Mouse (Mus musculus): ENCODE measurements around the gene Ryr3. TPM values are rescaled to one million over a fixed set of nuclear protein-coding genes. Genes with fewer than 3 reads are reported as not detected.

Ryr3 gene
- 5.6 and 7.7 TPM in 2 replicates for polyA plus RNA-seq (2015; fragmentation: Nextera tagmentation; extraction: Ambion mirVana)

- Histone ChIP-seq H3K27me3 (replicated peaks) (0 out of 2 replicates have a peak, but pooled peaks cover 9% of the 10 kb centered on the region), H3K9ac (replicated peaks) (peak within 1 kb of the TSS; percentile 71), H3K4me1 (peaks cover 12% of the 10 kb centered on the region), H3K27ac (replicated peaks) (peak within 1 kb of the TSS; percentile 88), H3K36me3 (no peaks in the 10 kb centered on the region), H3K4me2 (peak within 1 kb of the TSS; percentile 80), H3K4me3 (replicated peaks) (peak within 1 kb of the TSS; percentile 66), H3K9me3 (replicated peaks) (no peaks in the 10 kb centered on the region)
- WGBS: under 1% methylated on average over 66 of the region's 72 CpGs
- peak; percentile 95 for ATAC-seq (ENCODE audit: low FRiP score)
These were observed at the start of gene Ryr3 for GRCm38 (mm10) chr2:113216746-113217461. Gene Ryr3 (minus strand): TSS chr2:113217096.

- Histone ChIP-seq H3K4me2 (no peak overlapping the region), H3K27me3 (replicated peaks) (no peaks in the 10 kb centered on the region), H3K9ac (replicated peaks) (no peak overlapping the region), H3K27ac (replicated peaks) (no peak overlapping the region), H3K4me3 (replicated peaks) (no peak overlapping the region), H3K9me3 (replicated peaks) (no peaks in the 10 kb centered on the region), H3K36me3 (no peaks in the 10 kb centered on the region), H3K4me1 (peaks cover 2% of the 10 kb centered on the region; the same call in 1 of the 2 replicates)
- WGBS: 58% methylated on average over 5 of the region's 5 CpGs
- ATAC-seq (ENCODE audit: low FRiP score): no peak
These were observed 22.0 kb upstream of the Ryr3 start for GRCm38 (mm10) chr2:113238871-113239270.

DNA sequence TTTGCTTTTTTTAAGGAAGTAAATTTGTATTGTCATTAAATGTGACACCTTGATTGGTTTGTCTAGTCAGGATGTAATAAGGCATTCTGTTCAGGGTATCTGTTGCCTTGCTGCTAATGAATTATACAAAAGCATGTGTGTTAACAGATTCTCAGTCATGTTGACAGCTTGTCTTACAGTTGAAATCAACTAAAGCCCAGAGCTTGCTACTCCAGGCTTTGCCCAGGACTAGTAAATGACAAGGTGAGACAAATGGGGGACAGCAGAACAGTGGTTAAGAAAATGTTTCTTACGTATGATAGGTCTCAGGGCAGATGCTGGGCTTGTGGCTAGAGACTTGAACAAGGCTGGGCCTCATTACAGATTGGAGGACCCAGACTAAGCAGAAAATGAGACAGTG lies 20.1 kb upstream of the Ryr3 start:
- H3K9ac ChIP-seq (replicated peaks): no peak overlapping the region
- no peak for ATAC-seq (ENCODE audit: low FRiP score)

GRCm38 (mm10) chr2:113234559-113234958 lies 17.7 kb upstream of the Ryr3 start:
- Histone ChIP-seq H3K27ac (replicated peaks) (no peak overlapping the region), H3K9me3 (replicated peaks) (no peaks in the 10 kb centered on the region), H3K9ac (replicated peaks) (no peak overlapping the region), H3K27me3 (replicated peaks) (no peaks in the 10 kb centered on the region), H3K36me3 (no peaks in the 10 kb centered on the region), H3K4me1 (peaks cover 2% of the 10 kb centered on the region; the same call in 1 of the 2 replicates), H3K4me2 (no peak overlapping the region), H3K4me3 (replicated peaks) (no peak overlapping the region)
- ATAC-seq (ENCODE audit: low FRiP score): peak; percentile 57; the same call in 1 of the 2 replicates
- WGBS: 28% methylated on average over 3 of the region's 3 CpGs

More for the DNA sequence above, 20.1 kb upstream of the Ryr3 start:
- Histone ChIP-seq H3K27ac (replicated peaks) (no peak overlapping the region), H3K36me3 (no peaks in the 10 kb centered on the region), H3K4me2 (no peak overlapping the region), H3K4me1 (peaks cover 2% of the 10 kb centered on the region; the same call in 1 of the 2 replicates), H3K4me3 (replicated peaks) (no peak overlapping the region), H3K9me3 (replicated peaks) (no peaks in the 10 kb centered on the region), H3K27me3 (replicated peaks) (no peaks in the 10 kb centered on the region)
- 68% methylated on average over 1 of the region's 1 CpGs for WGBS

DNA sequence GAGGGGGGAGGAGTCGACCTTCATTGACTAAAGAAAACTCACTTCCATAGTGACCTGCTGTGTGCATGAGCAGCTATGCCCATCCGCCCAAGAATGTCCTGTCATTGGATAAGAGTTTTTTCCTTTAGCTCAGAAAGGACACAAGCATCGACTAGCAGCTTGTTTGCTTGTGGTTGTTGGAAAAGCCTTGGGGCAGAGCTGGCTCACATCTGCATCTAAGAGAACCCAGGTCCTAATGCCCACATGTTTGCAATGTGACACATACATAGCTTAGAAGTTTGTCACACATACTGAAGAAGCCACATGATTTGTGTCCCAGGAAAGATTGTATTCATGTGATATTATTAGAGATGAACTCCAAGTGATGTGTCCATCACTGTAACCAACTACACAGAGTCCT lies 16.5 kb upstream of the Ryr3 start:
- Histone ChIP-seq H3K4me1 (peaks cover 1% of the 10 kb centered on the region; the same call in 1 of the 2 replicates), H3K27ac (replicated peaks) (no peak overlapping the region), H3K36me3 (no peaks in the 10 kb centered on the region), H3K9me3 (replicated peaks) (no peaks in the 10 kb centered on the region), H3K4me2 (no peak overlapping the region), H3K27me3 (replicated peaks) (no peaks in the 10 kb centered on the region), H3K4me3 (replicated peaks) (no peak overlapping the region), H3K9ac (replicated peaks) (no peak overlapping the region)
- ATAC-seq (ENCODE audit: low FRiP score): no peak
- WGBS: 59% methylated on average over 3 of the region's 3 CpGs

DNA sequence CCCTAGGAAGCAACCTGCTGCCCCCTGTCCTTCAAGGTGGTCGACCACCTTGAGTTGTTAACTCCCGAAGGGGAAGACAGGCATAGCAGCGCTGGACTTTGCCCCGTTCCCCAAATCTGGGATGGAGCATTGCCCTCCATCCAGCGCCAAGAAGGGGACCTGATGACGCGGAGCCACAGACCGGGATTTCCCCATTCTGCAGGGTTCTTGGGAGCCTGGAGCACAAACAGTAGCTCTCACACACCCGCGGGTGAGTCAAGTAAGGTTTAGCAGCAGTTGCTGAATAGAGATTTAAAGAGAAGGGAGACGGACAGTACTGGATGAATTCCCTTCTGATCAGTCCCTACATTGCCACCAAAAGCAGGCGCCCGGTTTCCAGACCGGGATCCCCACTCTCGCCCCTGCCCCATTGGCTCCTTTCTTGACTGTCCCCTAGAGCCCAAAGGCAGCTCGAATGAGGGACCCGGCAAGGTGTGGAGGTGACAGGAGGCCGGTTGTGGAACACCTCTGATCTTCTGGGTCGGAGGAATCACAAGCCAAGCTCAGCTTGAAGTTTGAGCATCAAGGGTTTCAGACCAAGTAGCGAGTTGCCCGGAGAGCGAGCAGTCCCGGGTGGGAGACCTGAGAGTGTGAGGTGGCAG lies 671 bp downstream of the Ryr3 start:
- Histone ChIP-seq H3K4me1 (peaks cover 12% of the 10 kb centered on the region), H3K27me3 (replicated peaks) (0 out of 2 replicates have a peak, but pooled peaks cover 9% of the 10 kb centered on the region), H3K4me3 (replicated peaks) (peak overlapping the region; percentile 66), H3K4me2 (peak overlapping the region; percentile 80), H3K36me3 (no peaks in the 10 kb centered on the region), H3K27ac (replicated peaks) (peak overlapping the region; percentile 88), H3K9ac (replicated peaks) (peak overlapping the region; percentile 71), H3K9me3 (replicated peaks) (no peaks in the 10 kb centered on the region)
- peak; percentile 16; the same call in 1 of the 2 replicates for ATAC-seq (ENCODE audit: low FRiP score)
- WGBS: 3% methylated on average over 23 of the region's 23 CpGs

DNA sequence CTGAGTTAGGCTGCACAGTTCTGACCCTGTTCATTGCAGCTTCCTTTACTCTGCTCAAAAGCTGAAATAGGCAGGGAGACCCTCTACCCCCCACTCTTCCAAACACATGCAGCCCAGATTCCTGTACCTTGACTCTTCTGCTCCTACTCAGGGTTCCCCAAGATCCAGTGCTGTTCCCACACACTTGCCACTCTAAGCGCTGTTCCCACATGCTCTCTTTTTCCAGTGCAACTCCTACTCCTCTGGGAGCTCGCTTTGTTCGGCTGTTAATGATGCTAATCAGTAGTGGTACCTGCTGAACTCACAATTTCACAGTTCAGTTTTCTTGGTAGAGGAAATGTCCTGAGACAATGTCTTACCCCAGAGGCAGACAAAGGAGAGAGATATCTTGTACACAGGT lies 6.9 kb downstream of the Ryr3 start:
- H3K4me1 ChIP-seq: no peaks in the 10 kb centered on the region
- H3K27me3 ChIP-seq (replicated peaks): 0 out of 2 replicates have a peak, but pooled peaks cover 4% of the 10 kb centered on the region
- no peak overlapping the region for H3K9ac ChIP-seq (replicated peaks)
- WGBS: 72% methylated on average over 3 of the region's 3 CpGs
- H3K4me3 ChIP-seq (replicated peaks): no peak overlapping the region
- H3K36me3 ChIP-seq: no peaks in the 10 kb centered on the region
- H3K9me3 ChIP-seq (replicated peaks): no peaks in the 10 kb centered on the region
- ATAC-seq (ENCODE audit: low FRiP score): no peak
- H3K27ac ChIP-seq (replicated peaks): no peak overlapping the region
- no peak overlapping the region for H3K4me2 ChIP-seq

DNA sequence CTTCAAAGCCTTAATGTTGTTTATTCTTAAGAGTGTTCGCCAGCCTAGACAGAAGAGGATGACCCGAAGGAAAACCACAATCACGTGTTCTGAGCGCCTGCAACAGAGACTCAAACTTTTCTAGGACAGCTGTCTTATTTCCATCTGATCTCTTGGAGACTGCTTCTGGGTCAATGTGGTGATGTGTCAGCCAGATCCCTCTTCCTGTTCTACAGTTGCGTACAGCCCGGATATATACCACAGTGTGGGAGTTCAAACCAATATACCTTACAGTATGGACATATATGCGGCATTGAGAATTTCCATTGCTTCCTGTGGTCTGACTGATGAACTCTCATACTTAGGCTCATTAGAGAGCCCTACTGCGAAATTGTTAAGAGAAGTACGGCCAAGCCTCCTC lies 7.6 kb downstream of the Ryr3 start:
- no peak overlapping the region for H3K27ac ChIP-seq (replicated peaks)
- H3K4me1 ChIP-seq: no peaks in the 10 kb centered on the region
- no peak overlapping the region for H3K4me3 ChIP-seq (replicated peaks)
- WGBS: 94% methylated on average over 9 of the region's 9 CpGs
- ATAC-seq (ENCODE audit: low FRiP score): no peak
- no peak overlapping the region for H3K9ac ChIP-seq (replicated peaks)
- no peak overlapping the region for H3K4me2 ChIP-seq
- no peaks in the 10 kb centered on the region for H3K9me3 ChIP-seq (replicated peaks)
- no peaks in the 10 kb centered on the region for H3K27me3 ChIP-seq (replicated peaks)
- H3K36me3 ChIP-seq: no peaks in the 10 kb centered on the region

- Histone ChIP-seq H3K36me3 (no peaks in the 10 kb centered on the region), H3K4me1 (no peaks in the 10 kb centered on the region), H3K4me3 (replicated peaks) (no peak overlapping the region), H3K27ac (replicated peaks) (no peak overlapping the region), H3K9me3 (replicated peaks) (no peaks in the 10 kb centered on the region), H3K27me3 (replicated peaks) (no peaks in the 10 kb centered on the region), H3K4me2 (no peak overlapping the region), H3K9ac (replicated peaks) (no peak overlapping the region)
- no peak for ATAC-seq (ENCODE audit: low FRiP score)
- WGBS: 78% methylated on average over 6 of the region's 6 CpGs
These were observed 14.0 kb downstream of the Ryr3 start for GRCm38 (mm10) chr2:113202857-113203256.

- Histone ChIP-seq H3K27me3 (replicated peaks) (no peaks in the 10 kb centered on the region), H3K4me3 (replicated peaks) (no peak overlapping the region), H3K27ac (replicated peaks) (no peak overlapping the region), H3K9ac (replicated peaks) (no peak overlapping the region), H3K36me3 (no peaks in the 10 kb centered on the region), H3K9me3 (replicated peaks) (no peaks in the 10 kb centered on the region), H3K4me2 (no peak overlapping the region), H3K4me1 (no peaks in the 10 kb centered on the region)
- WGBS: 82% methylated on average over 2 of the region's 2 CpGs
- ATAC-seq (ENCODE audit: low FRiP score): no peak
These were observed 17.7 kb downstream of the Ryr3 start for GRCm38 (mm10) chr2:113199030-113199679.

GRCm38 (mm10) chr2:113187158-113187557 lies 29.7 kb downstream of the Ryr3 start:
- no peak for ATAC-seq (ENCODE audit: low FRiP score)
- 76% methylated on average over 6 of the region's 6 CpGs for WGBS
- Histone ChIP-seq H3K27me3 (replicated peaks) (no peaks in the 10 kb centered on the region), H3K27ac (replicated peaks) (no peak overlapping the region), H3K36me3 (no peaks in the 10 kb centered on the region), H3K4me2 (no peak overlapping the region), H3K9me3 (replicated peaks) (no peaks in the 10 kb centered on the region), H3K9ac (replicated peaks) (no peak overlapping the region), H3K4me1 (no peaks in the 10 kb centered on the region), H3K4me3 (replicated peaks) (no peak overlapping the region)
